Mouse (Mus musculus) forebrain, embryonic 16.5 days (tissue): Measurements from ENCODE around the gene Klf12. TPM values are rescaled to one million over a fixed set of nuclear protein-coding genes. Genes with fewer than 3 reads are reported as not detected.

Experiments used
- ATAC-seq: fragments of 200-750 bp; cut with Nextera tagmentation; 2 replicates; pipeline ENCODE4 v1.8.0; 2017; ENCODE audit warnings: mild to moderate bottlenecking, moderate library complexity
- H3K27ac ChIP-seq: fragments of 300-500 bp; sonication (generic); 2 replicates; pipeline ENCODE4 v1.5.1; 2014; ENCODE audit warnings: low read length, control low read depth
- H3K27me3 ChIP-seq: fragments of 300-500 bp; sonication (generic); replicated peaks from 2 replicates; pipeline ENCODE4 v1.6.1; 2014; ENCODE audit warnings: low read length; ENCODE audit not compliant: control insufficient read depth, insufficient read depth
- H3K36me3 ChIP-seq: fragments of 300-500 bp; sonication (generic); 2 replicates; pipeline ENCODE4 v1.6.1; 2014; ENCODE audit not compliant: control insufficient read depth, insufficient read depth
- H3K4me1 ChIP-seq: fragments of 300-500 bp; sonication (generic); replicated peaks from 2 replicates; pipeline ENCODE4 v1.6.1; 2014; ENCODE audit warnings: low read length; ENCODE audit not compliant: control insufficient read depth, insufficient read depth
- H3K4me2 ChIP-seq: fragments of 300-500 bp; sonication (generic); 2 replicates; pipeline ENCODE4 v1.6.1; 2014; ENCODE audit warnings: mild to moderate bottlenecking, low read length, control low read depth
- H3K4me3 ChIP-seq: fragments of 300-500 bp; sonication (generic); replicated peaks from 2 replicates; pipeline ENCODE4 v1.5.1; 2014; ENCODE audit warnings: mild to moderate bottlenecking, low read length, control low read depth
- H3K9ac ChIP-seq: fragments of 300-500 bp; sonication (generic); replicated peaks from 2 replicates; pipeline ENCODE4 v1.6.1; 2014; ENCODE audit warnings: low read depth, low read length, control low read depth
- H3K9me3 ChIP-seq: fragments of 300-500 bp; sonication (generic); 2 replicates; pipeline ENCODE4 v1.6.1; 2016; ENCODE audit warnings: low read length; ENCODE audit not compliant: control insufficient read depth
- WGBS: fragments of 180-500 bp; shearing (Covaris S2); extraction: QIAGEN DNeasy Blood & Tissue Kit; methylation state at CpG from one replicate; pipeline ENCODE4 v1.1.7; 2014; 5-methylcytosine and 5-hydroxymethylcytosine counted together
- polyA plus RNA-seq: library from polyadenylated mRNA; unstranded; fragments of >200 nt; fragmentation: Nextera tagmentation; extraction: Ambion mirVana; gene quantifications from 2 replicates; pipeline ENCODE4 v1.2.1, GENCODE M21; 2015

Klf12 gene
- 45.5 and 48.4 TPM in 2 replicates for polyA plus RNA-seq

DNA sequence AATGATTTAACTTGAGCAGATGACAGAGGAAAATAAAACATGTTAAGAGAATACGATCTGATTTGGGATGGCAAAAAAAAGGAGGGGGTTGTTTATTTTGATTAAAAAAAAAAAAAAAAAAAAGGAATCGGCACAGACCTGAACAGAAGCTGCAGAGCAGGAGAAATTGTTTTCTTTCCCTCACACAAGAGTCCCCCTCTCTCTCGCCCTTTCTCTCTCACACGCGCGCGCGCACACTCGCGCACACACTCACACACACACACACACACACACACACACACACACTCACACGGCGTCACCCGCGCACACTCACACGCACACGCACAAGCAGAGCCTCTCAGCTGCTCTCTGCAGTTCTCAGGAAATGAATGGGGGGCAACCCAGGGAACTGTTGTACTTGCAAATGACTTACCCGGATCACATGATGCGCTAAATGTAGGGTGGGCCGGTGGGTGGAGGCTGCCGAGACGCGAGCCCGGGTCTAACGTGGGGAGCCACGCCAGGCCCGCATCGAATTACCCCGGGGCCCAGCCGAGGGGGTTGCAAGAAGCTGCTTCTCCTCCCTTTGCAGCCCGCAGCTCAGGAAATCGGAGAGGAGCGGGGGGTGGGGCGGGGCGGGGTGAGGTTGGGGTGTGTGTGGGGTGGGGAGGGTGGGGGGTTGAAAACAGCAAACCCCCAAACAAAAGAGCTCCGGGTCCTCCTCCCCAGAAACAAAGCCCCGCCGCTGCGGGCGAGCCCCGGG, at the start of gene Klf12:
Klf12 (minus strand) TSS at position 561 of the 742 bp plus-strand sequence.
- H3K4me3 ChIP-seq, result peak within 1 kb of the TSS; percentile 72
- H3K9me3 ChIP-seq, result no peaks in the 10 kb centered on the region
- peaks cover 21% of the 10 kb centered on the region for H3K4me1 ChIP-seq
- H3K9ac ChIP-seq, result peak within 1 kb of the TSS; percentile 97
- peak within 1 kb of the TSS; percentile 96 for H3K4me2 ChIP-seq
- ATAC-seq, result peak; percentile 87
- 0% methylated on average over 32 of the region's 40 CpGs for WGBS
- H3K27ac ChIP-seq, result peak within 1 kb of the TSS; percentile 97
- no peaks in the 10 kb centered on the region for H3K36me3 ChIP-seq
- H3K27me3 ChIP-seq, result no peaks in the 10 kb centered on the region

DNA sequence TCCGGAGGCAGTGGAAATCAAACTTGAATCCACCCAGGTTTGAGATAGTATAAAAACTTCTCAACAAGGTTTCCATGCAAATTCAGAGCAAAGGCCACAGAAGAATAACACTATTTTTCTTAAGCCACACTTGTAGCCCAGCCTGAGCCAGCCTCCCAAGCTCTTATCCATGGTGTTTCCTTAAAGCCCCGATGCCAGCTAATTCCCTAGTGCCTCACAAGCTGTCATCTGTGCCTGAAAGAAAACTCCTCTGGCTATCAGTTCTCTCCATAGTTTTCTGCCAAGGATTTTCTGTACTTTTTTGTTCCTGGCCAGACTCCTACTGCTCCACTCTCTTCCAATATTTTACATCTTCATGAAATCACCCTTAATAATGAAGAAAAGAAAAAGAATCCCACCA, 48.9 kb upstream of the Klf12 start:
- ATAC-seq, result no peak
- Histone ChIP-seq H3K27ac (no peak overlapping the region), H3K9ac (no peak overlapping the region), H3K36me3 (no peaks in the 10 kb centered on the region), H3K9me3 (no peaks in the 10 kb centered on the region), H3K4me1 (no peaks in the 10 kb centered on the region), H3K27me3 (no peaks in the 10 kb centered on the region), H3K4me3 (no peak overlapping the region), H3K4me2 (no peak overlapping the region)
- WGBS, result 67% methylated on average over 2 of the region's 2 CpGs

DNA sequence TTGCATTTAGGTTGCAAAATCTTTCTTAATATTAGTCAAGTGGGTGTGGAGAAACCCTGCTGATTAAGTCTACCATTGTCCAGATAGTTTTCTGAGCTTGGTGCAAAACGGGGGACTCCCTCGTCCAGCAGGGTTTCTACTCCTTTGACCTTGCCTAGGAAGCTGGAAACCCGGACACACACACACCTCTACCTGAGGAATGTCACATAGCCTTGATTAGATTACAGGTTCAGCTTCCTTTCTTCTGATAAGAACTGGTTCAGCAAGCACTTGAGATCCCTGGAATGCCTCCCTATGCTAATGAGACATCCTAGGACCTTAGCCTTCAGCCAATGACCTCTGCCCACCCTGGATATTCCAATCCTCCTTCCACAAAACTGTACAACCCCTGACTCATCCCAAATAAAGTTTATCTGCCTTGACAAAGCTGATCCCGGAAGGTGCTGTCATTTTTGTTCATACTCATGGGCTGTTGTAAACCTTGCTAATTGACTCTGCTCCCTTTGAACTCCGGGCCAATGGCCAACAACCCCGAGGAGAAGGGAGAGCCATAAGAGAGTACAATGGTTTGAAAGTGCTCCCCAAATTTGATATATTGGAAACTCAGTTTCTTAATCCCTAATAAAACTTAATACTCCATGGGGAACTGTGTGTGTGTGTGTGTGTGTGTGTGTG, 44.3 kb upstream of the Klf12 start:
- Histone ChIP-seq H3K27ac (no peak overlapping the region), H3K4me1 (no peaks in the 10 kb centered on the region), H3K9ac (no peak overlapping the region), H3K4me3 (no peak overlapping the region), H3K27me3 (no peaks in the 10 kb centered on the region), H3K36me3 (no peaks in the 10 kb centered on the region), H3K4me2 (no peak overlapping the region), H3K9me3 (no peaks in the 10 kb centered on the region)
- ATAC-seq, result no peak
- WGBS, result 73% methylated on average over 6 of the region's 6 CpGs

DNA sequence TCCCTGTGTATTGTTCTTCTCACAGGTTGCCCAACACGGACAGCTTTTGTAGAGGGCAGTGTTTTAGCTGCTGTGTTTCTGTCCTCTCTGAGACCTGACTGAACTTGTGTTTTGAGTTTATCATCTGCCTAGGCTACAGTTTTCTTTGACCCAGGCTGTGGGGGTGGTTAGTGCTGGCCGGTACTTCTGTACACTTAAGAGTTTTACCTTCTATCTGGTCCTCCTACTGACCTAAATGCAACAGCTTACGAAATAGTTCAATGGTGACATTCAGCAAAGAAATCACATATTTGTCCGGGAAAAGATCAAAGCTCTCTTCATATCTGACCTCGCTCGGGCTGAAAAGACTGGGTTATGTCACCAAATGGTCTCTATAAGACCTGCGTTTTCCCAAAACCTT, 39.8 kb upstream of the Klf12 start:
- no peak overlapping the region for H3K4me2 ChIP-seq

DNA sequence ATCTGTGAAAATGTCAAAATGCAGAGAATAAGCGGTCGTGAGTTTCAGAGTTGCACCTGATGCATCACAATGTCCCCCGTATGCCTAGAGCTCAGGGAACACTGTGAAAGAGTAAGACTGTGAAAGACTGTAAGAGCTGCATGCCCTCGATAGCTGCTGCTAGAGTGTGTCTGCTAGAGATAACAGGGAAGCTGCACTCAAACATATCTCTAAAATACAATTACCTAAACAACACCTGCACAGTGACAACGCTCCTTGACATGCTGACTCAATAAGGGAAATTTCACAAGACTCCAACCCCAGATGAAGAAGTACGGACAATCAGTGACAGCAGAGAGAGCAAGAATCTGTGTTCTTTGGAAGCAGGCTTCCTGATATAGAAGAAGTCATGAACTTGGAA, 37.5 kb upstream of the Klf12 start:
- Histone ChIP-seq H3K9me3 (peaks cover 3% of the 10 kb centered on the region), H3K27ac (no peak overlapping the region), H3K4me2 (no peak overlapping the region), H3K27me3 (no peaks in the 10 kb centered on the region), H3K36me3 (no peaks in the 10 kb centered on the region), H3K4me3 (no peak overlapping the region), H3K9ac (no peak overlapping the region), H3K4me1 (no peaks in the 10 kb centered on the region)
- ATAC-seq, result no peak
- WGBS, result 95% methylated on average over 6 of the region's 6 CpGs

More for the DNA sequence above, 39.8 kb upstream of the Klf12 start:
- Histone ChIP-seq H3K4me1 (no peaks in the 10 kb centered on the region), H3K27ac (no peak overlapping the region), H3K9ac (no peak overlapping the region), H3K4me3 (no peak overlapping the region), H3K9me3 (peaks cover 3% of the 10 kb centered on the region), H3K27me3 (no peaks in the 10 kb centered on the region), H3K36me3 (no peaks in the 10 kb centered on the region)
- ATAC-seq, result no peak
- WGBS, result 91% methylated on average over 7 of the region's 7 CpGs

DNA sequence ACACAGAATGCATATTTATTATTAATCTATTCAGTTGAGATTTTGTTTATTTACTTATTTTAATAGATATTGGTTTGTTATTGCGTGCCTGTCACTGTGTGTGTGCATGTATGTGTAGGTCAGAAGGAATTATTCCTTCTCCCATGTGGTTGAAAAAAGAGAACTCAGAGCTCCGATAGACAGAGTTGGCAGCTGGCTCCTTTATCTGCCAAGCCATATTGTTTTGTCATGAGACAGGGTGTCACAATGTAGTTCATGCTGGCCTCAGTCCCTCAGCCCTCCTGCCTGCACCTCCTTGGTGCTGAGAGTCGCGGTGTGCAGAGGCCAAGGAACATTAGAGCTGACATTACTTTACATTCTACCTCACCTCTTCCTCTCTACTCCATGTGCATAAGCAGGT, 32.3 kb upstream of the Klf12 start:
- no peak overlapping the region for H3K9ac ChIP-seq
- ATAC-seq, result no peak
- no peaks in the 10 kb centered on the region for H3K4me1 ChIP-seq
- WGBS, result 74% methylated on average over 4 of the region's 4 CpGs
- H3K4me3 ChIP-seq, result no peak overlapping the region
- H3K36me3 ChIP-seq, result no peaks in the 10 kb centered on the region
- H3K9me3 ChIP-seq, result no peaks in the 10 kb centered on the region
- H3K4me2 ChIP-seq, result no peak overlapping the region
- H3K27me3 ChIP-seq, result no peaks in the 10 kb centered on the region
- H3K27ac ChIP-seq, result no peak overlapping the region

DNA sequence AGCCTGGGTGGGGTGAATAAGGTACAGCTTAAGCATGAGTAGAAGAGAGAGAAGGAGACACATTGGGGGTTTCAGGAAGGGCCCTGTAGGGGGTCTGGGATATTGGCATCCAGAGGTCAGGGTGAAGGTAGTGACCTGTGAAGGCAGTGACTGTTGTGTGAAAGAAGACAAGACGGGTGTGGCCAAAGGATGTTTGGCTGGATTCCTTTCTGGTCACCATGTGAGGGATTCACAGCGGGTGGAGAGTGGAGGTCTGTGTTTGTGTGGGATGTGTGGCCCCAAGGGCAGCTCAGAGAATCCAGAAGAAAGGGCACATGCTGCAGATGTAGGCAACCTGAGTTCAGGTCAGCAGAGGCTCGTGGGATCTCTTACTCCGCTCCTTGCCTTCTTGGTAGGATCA, 29.6 kb upstream of the Klf12 start:
- Histone ChIP-seq H3K9ac (no peak overlapping the region), H3K4me1 (no peaks in the 10 kb centered on the region), H3K4me2 (no peak overlapping the region), H3K9me3 (no peaks in the 10 kb centered on the region), H3K27me3 (no peaks in the 10 kb centered on the region), H3K36me3 (no peaks in the 10 kb centered on the region), H3K4me3 (no peak overlapping the region), H3K27ac (no peak overlapping the region)
- no peak for ATAC-seq
- 85% methylated on average over 4 of the region's 4 CpGs for WGBS

DNA sequence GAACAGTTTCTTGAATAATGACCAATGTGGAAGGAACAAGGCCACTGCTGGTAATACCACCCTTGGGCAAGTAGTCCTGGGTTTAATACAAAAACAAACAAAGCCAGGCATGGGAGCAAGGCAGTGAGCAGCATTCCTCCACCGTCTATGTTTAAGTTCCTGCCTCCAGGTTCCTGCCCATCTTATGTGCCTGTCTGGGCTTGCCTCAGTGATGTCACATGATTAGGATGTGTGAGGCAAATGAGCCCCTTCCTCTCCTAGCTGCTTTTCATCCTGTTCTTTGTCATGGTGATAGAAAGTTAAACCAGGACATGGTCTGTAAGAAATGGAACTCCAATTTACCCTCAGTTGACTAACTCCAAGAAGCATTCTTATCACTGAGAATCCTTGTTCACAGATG, 16.4 kb upstream of the Klf12 start:
- no peak overlapping the region for H3K9ac ChIP-seq
- H3K4me2 ChIP-seq, result no peak overlapping the region
- 72% methylated on average over 1 of the region's 1 CpGs for WGBS
- ATAC-seq, result no peak
- no peak overlapping the region for H3K4me3 ChIP-seq
- no peaks in the 10 kb centered on the region for H3K27me3 ChIP-seq
- H3K4me1 ChIP-seq, result no peaks in the 10 kb centered on the region
- H3K36me3 ChIP-seq, result no peaks in the 10 kb centered on the region
- H3K27ac ChIP-seq, result no peak overlapping the region
- H3K9me3 ChIP-seq, result no peaks in the 10 kb centered on the region

DNA sequence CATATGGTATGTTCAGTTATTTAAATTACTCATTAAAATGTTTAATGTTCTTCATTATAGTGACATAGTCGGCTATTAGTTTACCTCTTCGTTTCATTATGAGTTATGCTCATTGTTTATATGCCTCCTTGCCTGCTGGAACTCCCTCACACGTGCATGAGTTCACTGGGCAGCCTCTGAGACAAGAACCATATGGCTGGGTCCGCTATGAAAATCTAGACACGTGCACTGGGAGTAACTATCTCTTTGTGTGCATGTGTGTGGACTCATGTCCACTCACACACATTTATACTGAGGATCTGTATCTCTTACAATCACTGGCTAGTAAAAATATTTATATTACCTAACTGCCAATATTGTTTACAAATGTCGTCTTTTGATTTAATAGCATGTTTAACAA, 14.4 kb upstream of the Klf12 start:
- H3K27ac ChIP-seq, result no peak overlapping the region
- no peaks in the 10 kb centered on the region for H3K9me3 ChIP-seq
- no peak overlapping the region for H3K9ac ChIP-seq
- H3K4me3 ChIP-seq, result no peak overlapping the region
- no peaks in the 10 kb centered on the region for H3K4me1 ChIP-seq
- H3K36me3 ChIP-seq, result no peaks in the 10 kb centered on the region
- H3K4me2 ChIP-seq, result no peak overlapping the region
- WGBS, result 76% methylated on average over 6 of the region's 6 CpGs
- H3K27me3 ChIP-seq, result no peaks in the 10 kb centered on the region
- ATAC-seq, result no peak
